In genomic region chr8:121598892-121599291, GRCm38 (mm10) we compare ENCODE assay signal across 8 mouse cellular contexts. TPM values are rescaled to one million over a fixed set of nuclear protein-coding genes. Genes with fewer than 3 reads are reported as not detected.
DNase-seq lines count a peak whose midpoint lies in the region; ATAC-seq lines count a peak whose summit lies in the region.

No protein-coding gene starts in this region.

- WGBS in embryonic facial prominence, embryonic 15.5 days: 28% methylated on average over 7 of the region's 7 CpGs
- WGBS in heart, embryonic 11.5 days (ENCODE audit: insufficient replicate concordance): 30% methylated on average over 7 of the region's 7 CpGs
- WGBS in kidney, embryonic 15.5 days: 30% methylated on average over 7 of the region's 7 CpGs
- 32% methylated on average over 7 of the region's 7 CpGs for WGBS in liver, embryonic 13.5 days (ENCODE audit: insufficient replicate concordance)
- 36% methylated on average over 7 of the region's 7 CpGs for WGBS in neural tube, embryonic 15.5 days

- no peak overlapping the region for H3K27ac ChIP-seq in embryonic facial prominence, embryonic 15.5 days (replicated peaks)
- no peak overlapping the region for H3K27ac ChIP-seq in heart, embryonic 11.5 days (ENCODE audit: low read depth, low read length)
- no peak overlapping the region for H3K27ac ChIP-seq in kidney, embryonic 15.5 days
- H3K27ac ChIP-seq in liver, embryonic 13.5 days: no peak overlapping the region
- H3K27ac ChIP-seq in neural tube, embryonic 15.5 days (replicated peaks): no peak overlapping the region

- peaks cover 82% of the 10 kb centered on the region for H3K36me3 ChIP-seq in embryonic facial prominence, embryonic 15.5 days
- H3K36me3 ChIP-seq in heart, embryonic 11.5 days (ENCODE audit: control insufficient read depth, insufficient read depth, low read length): peaks cover 24% of the 10 kb centered on the region
- peaks cover 92% of the 10 kb centered on the region for H3K36me3 ChIP-seq in kidney, embryonic 15.5 days
- peaks cover 69% of the 10 kb centered on the region for H3K36me3 ChIP-seq in liver, embryonic 13.5 days
- H3K36me3 ChIP-seq in neural tube, embryonic 15.5 days: peaks cover 76% of the 10 kb centered on the region

- no peak overlapping the region for H3K4me2 ChIP-seq in embryonic facial prominence, embryonic 15.5 days (replicated peaks)
- H3K4me2 ChIP-seq in heart, embryonic 11.5 days: no peak overlapping the region
- H3K4me2 ChIP-seq in kidney, embryonic 15.5 days: no peak overlapping the region
- no peak overlapping the region for H3K4me2 ChIP-seq in liver, embryonic 13.5 days
- H3K4me2 ChIP-seq in neural tube, embryonic 15.5 days: no peak overlapping the region

- peak; percentile 88 to 91 for DNase-seq in adrenal gland, postnatal 36 days
- DNase-seq in liver, embryonic 13.5 days: peak; percentile 64
- DNase-seq in testis, postnatal 14 days (ENCODE audit: low spot score): peak; percentile 64

- peak; percentile 82 for ATAC-seq in CD4-positive, CD25-positive, alpha-beta regulatory T cell, adult 4 months
- peak; percentile 61; the same call in 1 of the 2 replicates for ATAC-seq in embryonic facial prominence, embryonic 15.5 days (ENCODE audit: insufficient number of reproducible peaks, low FRiP score, low TSS enrichment, low read depth)
- ATAC-seq in heart, embryonic 11.5 days (replicated peaks; ENCODE audit: insufficient number of reproducible peaks, low FRiP score, low TSS enrichment): peak; percentile 67; the same call in 1 of the 2 replicates
- peak; percentile 79; the same call in 1 of the 2 replicates for ATAC-seq in kidney, embryonic 15.5 days (replicated peaks; ENCODE audit: low FRiP score)
- peak; percentile 68 for ATAC-seq in liver, embryonic 13.5 days (ENCODE audit: low read depth)
- 0 out of 2 replicates have a peak, but pooled peaks have one; percentile 30 for ATAC-seq in neural tube, embryonic 15.5 days (ENCODE audit: low FRiP score)

- no peak overlapping the region for H3K4me3 ChIP-seq in embryonic facial prominence, embryonic 15.5 days (replicated peaks)
- H3K4me3 ChIP-seq in heart, embryonic 11.5 days (ENCODE audit: low read depth, low read length): no peak overlapping the region
- H3K4me3 ChIP-seq in kidney, embryonic 15.5 days (replicated peaks): no peak overlapping the region
- H3K4me3 ChIP-seq in liver, embryonic 13.5 days (replicated peaks): no peak overlapping the region
- H3K4me3 ChIP-seq in neural tube, embryonic 15.5 days (replicated peaks): no peak overlapping the region

- H3K9me3 ChIP-seq in embryonic facial prominence, embryonic 15.5 days (replicated peaks): no peaks in the 10 kb centered on the region
- no peaks in the 10 kb centered on the region for H3K9me3 ChIP-seq in heart, embryonic 11.5 days (replicated peaks; ENCODE audit: control insufficient read depth, low read length)
- H3K9me3 ChIP-seq in kidney, embryonic 15.5 days (replicated peaks): no peaks in the 10 kb centered on the region
- H3K9me3 ChIP-seq in liver, embryonic 13.5 days (replicated peaks): no peaks in the 10 kb centered on the region
- H3K9me3 ChIP-seq in neural tube, embryonic 15.5 days (replicated peaks): no peaks in the 10 kb centered on the region

- H3K9ac ChIP-seq in embryonic facial prominence, embryonic 15.5 days: no peak overlapping the region
- no peak overlapping the region for H3K9ac ChIP-seq in heart, embryonic 11.5 days (ENCODE audit: low read depth, low read length)
- no peak overlapping the region for H3K9ac ChIP-seq in kidney, embryonic 15.5 days
- H3K9ac ChIP-seq in liver, embryonic 13.5 days: no peak overlapping the region
- H3K9ac ChIP-seq in neural tube, embryonic 15.5 days (replicated peaks): no peak overlapping the region

- H3K27me3 ChIP-seq in embryonic facial prominence, embryonic 15.5 days: no peaks in the 10 kb centered on the region
- H3K27me3 ChIP-seq in heart, embryonic 11.5 days (ENCODE audit: control insufficient read depth, insufficient read depth, low read length): no peaks in the 10 kb centered on the region
- no peaks in the 10 kb centered on the region for H3K27me3 ChIP-seq in kidney, embryonic 15.5 days
- H3K27me3 ChIP-seq in liver, embryonic 13.5 days: no peaks in the 10 kb centered on the region
- H3K27me3 ChIP-seq in neural tube, embryonic 15.5 days (replicated peaks): no peaks in the 10 kb centered on the region

- H3K4me1 ChIP-seq in embryonic facial prominence, embryonic 15.5 days: no peaks in the 10 kb centered on the region
- peaks cover 2% of the 10 kb centered on the region; the same call in 1 of the 2 replicates for H3K4me1 ChIP-seq in heart, embryonic 11.5 days (ENCODE audit: control insufficient read depth, insufficient read depth, low read length)
- no peaks in the 10 kb centered on the region; the same call in 1 of the 2 replicates for H3K4me1 ChIP-seq in kidney, embryonic 15.5 days
- H3K4me1 ChIP-seq in liver, embryonic 13.5 days (replicated peaks): peaks cover 3% of the 10 kb centered on the region; the same call in 1 of the 2 replicates
- H3K4me1 ChIP-seq in neural tube, embryonic 15.5 days: no peaks in the 10 kb centered on the region

RNA-seq across cellular contexts. Expression of gene Map1lc3b, which starts 8.7 kb away (rescaled TPM):
- polyA plus RNA-seq in CD4-positive, CD25-positive, alpha-beta regulatory T cell, adult 4 months (2017; shearing (Covaris generic)): 100 to 1,000 TPM; 505 to 519 TPM
- 100 to 1,000 TPM; 179 to 206 TPM for total RNA-seq in adrenal gland, postnatal 36 days (2021)
- 197 and 206 TPM in 2 replicates for polyA plus RNA-seq in embryonic facial prominence, embryonic 15.5 days (2015; fragmentation: Nextera tagmentation; extraction: Ambion mirVana)
- 186 and 199 TPM in 2 replicates for polyA plus RNA-seq in heart, embryonic 11.5 days (2014; fragmentation: Nextera tagmentation; extraction: Ambion mirVana)
- 183 and 189 TPM in 2 replicates for polyA plus RNA-seq in kidney, embryonic 15.5 days (2015; fragmentation: Nextera tagmentation; extraction: Ambion mirVana)
- 135 and 144 TPM in 2 replicates for polyA plus RNA-seq in liver, embryonic 13.5 days (2015; fragmentation: Nextera tagmentation; extraction: Ambion mirVana)
- polyA plus RNA-seq in neural tube, embryonic 15.5 days (2015; fragmentation: Nextera tagmentation; extraction: Ambion mirVana): 315 and 351 TPM in 2 replicates

RNA-seq across cellular contexts. Expression of gene Fbxo31, which starts 20.3 kb away (rescaled TPM):
- polyA plus RNA-seq in CD4-positive, CD25-positive, alpha-beta regulatory T cell, adult 4 months (2017; shearing (Covaris generic)): 1 to 10 TPM; 2.6 to 2.8 TPM
- 10 to 100 TPM; 45.4 to 54.8 TPM for total RNA-seq in adrenal gland, postnatal 36 days (2021)
- 16.4 and 18.0 TPM in 2 replicates for polyA plus RNA-seq in embryonic facial prominence, embryonic 15.5 days (2015; fragmentation: Nextera tagmentation; extraction: Ambion mirVana)
- 9.5 and 9.7 TPM in 2 replicates for polyA plus RNA-seq in heart, embryonic 11.5 days (2014; fragmentation: Nextera tagmentation; extraction: Ambion mirVana)
- 16.6 and 17.5 TPM in 2 replicates for polyA plus RNA-seq in kidney, embryonic 15.5 days (2015; fragmentation: Nextera tagmentation; extraction: Ambion mirVana)
- polyA plus RNA-seq in liver, embryonic 13.5 days (2015; fragmentation: Nextera tagmentation; extraction: Ambion mirVana): 10.4 and 11.3 TPM in 2 replicates
- 38.3 and 44.2 TPM in 2 replicates for polyA plus RNA-seq in neural tube, embryonic 15.5 days (2015; fragmentation: Nextera tagmentation; extraction: Ambion mirVana)

RNA-seq across cellular contexts. Expression of gene Zcchc14, which starts 53.8 kb away (rescaled TPM):
- under 1 TPM; 0.17 to 0.46 TPM for polyA plus RNA-seq in CD4-positive, CD25-positive, alpha-beta regulatory T cell, adult 4 months (2017; shearing (Covaris generic))
- 10 to 100 TPM; 43.4 to 53.4 TPM for total RNA-seq in adrenal gland, postnatal 36 days (2021)
- polyA plus RNA-seq in embryonic facial prominence, embryonic 15.5 days (2015; fragmentation: Nextera tagmentation; extraction: Ambion mirVana): 15.0 and 16.2 TPM in 2 replicates
- 11.4 and 14.2 TPM in 2 replicates for polyA plus RNA-seq in heart, embryonic 11.5 days (2014; fragmentation: Nextera tagmentation; extraction: Ambion mirVana)
- polyA plus RNA-seq in kidney, embryonic 15.5 days (2015; fragmentation: Nextera tagmentation; extraction: Ambion mirVana): 16.3 and 17.2 TPM in 2 replicates
- polyA plus RNA-seq in liver, embryonic 13.5 days (2015; fragmentation: Nextera tagmentation; extraction: Ambion mirVana): 1.6 and 1.7 TPM in 2 replicates
- 16.7 and 21.3 TPM in 2 replicates for polyA plus RNA-seq in neural tube, embryonic 15.5 days (2015; fragmentation: Nextera tagmentation; extraction: Ambion mirVana)

RNA-seq across cellular contexts. Expression of gene 1700018B08Rik, which starts 54.8 kb away (rescaled TPM):
- not detected for polyA plus RNA-seq in CD4-positive, CD25-positive, alpha-beta regulatory T cell, adult 4 months (2017; shearing (Covaris generic))
- total RNA-seq in adrenal gland, postnatal 36 days (2021): not detected
- not detected in 2 replicates for polyA plus RNA-seq in embryonic facial prominence, embryonic 15.5 days (2015; fragmentation: Nextera tagmentation; extraction: Ambion mirVana)
- polyA plus RNA-seq in heart, embryonic 11.5 days (2014; fragmentation: Nextera tagmentation; extraction: Ambion mirVana): 0.24 TPM in 1 of 2 replicates, not detected in the other
- not detected in 2 replicates for polyA plus RNA-seq in kidney, embryonic 15.5 days (2015; fragmentation: Nextera tagmentation; extraction: Ambion mirVana)
- not detected in 2 replicates for polyA plus RNA-seq in liver, embryonic 13.5 days (2015; fragmentation: Nextera tagmentation; extraction: Ambion mirVana)
- polyA plus RNA-seq in neural tube, embryonic 15.5 days (2015; fragmentation: Nextera tagmentation; extraction: Ambion mirVana): not detected in 2 replicates

Comparison
In these comparisons a context has a peak if more than half of its experiments do, and no peak if none do; other contexts are left out.
1. ATAC-seq: peak in every context shown above with its lines; median percentile 82 in CD4-positive, CD25-positive, alpha-beta regulatory T cell, adult 4 months; 79 in kidney, embryonic 15.5 days; 68 in liver, embryonic 13.5 days; 67 in heart, embryonic 11.5 days; 61 in embryonic facial prominence, embryonic 15.5 days; 30 in neural tube, embryonic 15.5 days.